Mouse (Mus musculus): ENCODE results near the gene Glg1.
"Not testable (repeated sequence)": the region's sequence is repeated elsewhere in the genome, so short reads cannot be mapped to it uniquely, and the experiment has no call there.

Gene Glg1

DNA sequence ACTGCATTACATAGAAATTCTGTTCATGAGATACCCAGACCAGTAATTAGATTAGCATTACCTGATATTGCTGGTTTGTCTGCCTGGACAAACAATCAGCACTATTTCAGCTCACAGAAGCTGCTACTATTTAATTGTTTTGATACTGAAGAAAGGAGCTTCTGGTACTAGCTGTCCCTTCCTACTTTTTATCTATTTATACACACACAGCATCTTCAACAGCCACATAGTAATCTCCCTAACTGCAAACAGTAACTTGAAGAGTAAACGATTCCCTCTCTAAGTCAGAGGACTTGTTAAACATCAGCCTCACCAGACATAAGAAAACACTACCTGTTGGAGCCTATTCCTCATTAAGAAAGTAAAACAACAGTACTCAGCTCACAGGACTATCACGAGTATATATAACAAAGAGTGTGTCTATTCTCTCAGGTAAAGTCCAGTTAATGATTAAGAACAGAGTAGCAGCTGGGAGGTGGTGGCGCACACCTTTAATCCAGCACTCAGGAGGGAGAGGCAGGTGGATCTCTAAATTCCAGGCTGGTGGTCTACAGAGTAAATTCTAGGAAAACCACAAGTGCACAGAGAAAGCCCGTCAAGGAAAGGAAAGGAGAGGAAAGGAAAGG, 6.4 kb downstream of the Glg1 start:
- in situ Hi-C loops (cut with MboI; ENCODE audit: low sequenced_read_pairs) = no loop called here

DNA sequence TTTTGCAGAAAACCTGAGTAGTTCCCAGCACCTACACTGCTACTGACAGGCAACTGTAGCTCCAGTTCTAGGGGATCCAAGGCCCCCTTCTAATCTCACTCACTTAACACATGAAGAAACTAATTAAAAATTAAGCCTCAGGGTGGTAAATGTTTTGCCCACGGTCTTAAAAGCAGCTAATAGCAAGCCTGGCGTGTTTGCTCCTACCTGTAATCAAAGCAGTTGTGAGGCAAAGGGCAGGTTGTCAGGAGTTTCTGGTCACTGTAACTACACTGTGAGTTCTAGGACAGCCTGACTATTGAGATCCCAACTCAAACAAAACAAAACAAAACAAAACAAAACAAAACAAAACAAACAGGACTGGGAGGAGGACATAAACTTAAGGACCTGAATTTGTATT, 8.9 kb downstream of the Glg1 start:
- in situ Hi-C loops (cut with MboI; ENCODE audit: low sequenced_read_pairs) = no loop called here

DNA sequence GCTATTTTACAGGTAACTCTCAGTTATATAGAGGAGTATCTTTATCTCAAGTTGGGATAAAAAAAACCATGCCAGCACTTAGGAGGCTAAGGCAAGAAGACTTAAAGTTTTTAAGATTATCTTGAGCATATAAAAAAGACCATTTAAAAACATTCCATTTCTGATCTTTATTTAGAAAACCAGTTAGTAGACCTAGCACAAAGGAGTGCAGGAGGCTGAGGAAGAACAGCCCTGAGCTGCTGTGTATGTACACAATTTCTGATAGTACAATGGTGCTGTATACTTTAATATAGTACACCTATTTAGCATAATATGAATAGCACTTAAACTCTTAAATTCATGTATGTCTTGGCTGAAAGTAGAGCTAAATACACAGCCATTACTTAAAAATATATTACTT, 10.9 kb downstream of the Glg1 start:
- in situ Hi-C loops (cut with MboI; ENCODE audit: low sequenced_read_pairs) = no loop called here

DNA sequence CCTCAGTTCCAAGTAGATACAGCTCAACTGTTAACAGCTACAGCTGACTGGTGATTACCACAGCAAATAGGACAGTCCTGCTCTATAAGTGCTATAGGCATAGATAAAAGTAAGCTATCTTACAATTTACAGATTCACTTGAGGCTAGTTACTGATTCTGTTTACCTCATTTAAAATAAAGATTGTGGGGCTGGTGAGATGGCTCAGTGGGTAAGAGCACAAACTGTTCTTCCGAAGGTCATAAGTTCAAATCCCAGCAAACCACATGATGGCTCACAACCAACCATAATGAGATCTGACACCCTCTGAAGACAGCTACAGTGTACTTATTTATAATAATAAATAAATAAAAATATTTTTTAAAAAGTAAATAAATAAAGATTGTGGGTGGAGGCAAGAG, 12.2 kb downstream of the Glg1 start:
- in situ Hi-C loops (cut with MboI; ENCODE audit: low sequenced_read_pairs) = not testable (repeated sequence)

DNA sequence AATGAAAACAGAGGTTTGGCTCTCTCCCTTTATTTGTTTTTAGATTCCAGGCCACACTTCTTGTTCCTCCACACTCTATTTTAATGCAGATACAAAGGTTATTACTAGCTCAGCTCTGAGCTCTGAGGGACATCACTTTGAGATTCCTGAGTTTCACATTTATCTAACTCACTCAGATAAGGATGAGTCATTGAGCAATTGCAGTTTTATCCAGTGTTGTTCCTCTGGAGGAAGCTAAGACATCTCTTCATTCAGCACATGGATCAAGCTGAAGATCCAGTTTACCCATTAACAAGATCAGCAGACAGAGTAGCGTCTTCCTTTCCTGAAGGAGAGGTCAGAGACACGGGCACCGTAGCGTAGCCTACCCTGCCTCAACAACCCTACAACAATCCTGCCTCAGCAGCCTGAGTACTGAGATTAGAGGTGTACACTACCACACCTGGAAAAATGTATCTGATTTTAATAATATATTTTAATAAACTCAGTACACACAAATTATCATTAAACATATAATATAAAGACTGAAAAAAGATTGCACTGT, 12.7 kb downstream of the Glg1 start:
- in situ Hi-C loops (cut with MboI; ENCODE audit: low sequenced_read_pairs) = no loop called here

DNA sequence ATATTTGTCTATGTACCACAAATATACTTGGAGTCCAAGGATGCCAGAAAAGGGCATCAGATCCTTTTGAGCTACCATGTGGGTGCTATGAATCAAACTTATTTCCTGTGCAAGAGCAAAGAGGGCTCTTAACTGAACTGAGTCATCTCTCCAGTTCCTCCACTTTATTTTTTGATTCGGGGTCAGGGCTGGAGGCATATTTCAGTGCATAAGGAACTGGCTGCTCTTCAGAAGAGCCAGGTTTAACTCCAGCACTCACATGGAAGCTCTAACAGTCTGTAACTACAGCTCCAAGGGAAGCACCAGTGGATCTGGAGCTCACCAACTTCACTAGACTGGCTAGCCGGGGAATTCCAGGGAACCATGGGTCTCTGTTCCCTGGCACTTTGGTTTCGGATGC, 21.7 kb downstream of the Glg1 start:
- in situ Hi-C loops (cut with MboI; ENCODE audit: low sequenced_read_pairs) = no loop called here

DNA sequence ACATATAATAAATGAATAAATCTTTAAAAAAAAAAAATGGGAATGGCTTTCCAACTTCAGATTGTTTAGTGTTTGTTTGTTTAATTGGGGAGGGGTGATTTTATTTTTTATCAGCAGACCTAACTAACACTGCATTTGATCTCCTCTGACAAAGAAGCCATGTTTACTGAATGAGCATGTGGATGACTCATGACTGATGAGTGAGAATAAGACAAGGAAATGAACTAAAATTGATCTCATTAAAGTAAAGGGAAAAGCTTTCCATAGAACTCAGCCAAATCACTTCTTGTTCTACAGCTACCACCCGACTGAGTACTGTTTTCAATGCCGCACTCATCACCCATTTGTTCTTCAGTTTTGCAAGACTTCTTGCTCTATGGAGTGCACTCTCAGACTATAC, 25.3 kb downstream of the Glg1 start:
- in situ Hi-C loops (cut with MboI; ENCODE audit: low sequenced_read_pairs) = no loop called here

DNA sequence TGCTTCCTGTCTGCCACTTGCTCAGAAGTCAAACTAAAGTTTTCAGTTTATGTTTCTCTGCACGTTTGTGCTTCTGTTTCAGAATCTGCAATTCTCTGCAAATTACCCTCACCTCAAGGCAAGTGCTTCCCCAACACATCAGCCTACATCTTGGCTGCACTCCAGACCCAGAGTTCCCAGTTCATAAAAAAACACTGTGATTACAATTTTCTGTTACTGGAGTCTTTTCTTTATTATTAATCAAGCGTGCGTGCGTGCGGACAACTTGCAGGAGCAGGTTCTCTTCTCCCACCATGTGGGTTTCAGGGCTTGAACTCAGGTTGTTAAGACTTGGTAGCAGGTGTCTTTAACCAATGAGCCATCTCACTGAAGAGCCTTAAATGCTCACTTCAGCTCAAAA, 34.9 kb downstream of the Glg1 start:
- in situ Hi-C loops (cut with MboI; ENCODE audit: low sequenced_read_pairs) = no loop called here

DNA sequence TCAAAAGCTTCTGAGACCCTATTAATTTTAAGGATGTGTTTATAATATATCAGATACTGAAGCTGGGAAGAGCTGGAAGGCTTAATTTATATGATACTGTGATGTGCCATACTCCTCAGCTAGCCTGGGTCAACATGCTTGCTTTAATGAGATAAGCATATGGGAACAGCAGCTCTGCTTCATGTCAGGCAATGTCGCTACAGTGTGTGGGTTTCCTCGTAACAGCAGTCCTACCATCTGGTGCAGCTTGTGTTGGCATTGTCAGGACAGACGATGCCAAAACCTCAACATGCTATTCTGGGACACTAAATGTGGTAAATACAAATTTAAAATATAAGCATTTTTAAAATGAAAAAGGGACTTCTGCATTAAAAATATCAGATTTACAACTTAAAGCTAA, 40.9 kb downstream of the Glg1 start:
- in situ Hi-C loops (cut with MboI; ENCODE audit: low sequenced_read_pairs) = no loop called here

DNA sequence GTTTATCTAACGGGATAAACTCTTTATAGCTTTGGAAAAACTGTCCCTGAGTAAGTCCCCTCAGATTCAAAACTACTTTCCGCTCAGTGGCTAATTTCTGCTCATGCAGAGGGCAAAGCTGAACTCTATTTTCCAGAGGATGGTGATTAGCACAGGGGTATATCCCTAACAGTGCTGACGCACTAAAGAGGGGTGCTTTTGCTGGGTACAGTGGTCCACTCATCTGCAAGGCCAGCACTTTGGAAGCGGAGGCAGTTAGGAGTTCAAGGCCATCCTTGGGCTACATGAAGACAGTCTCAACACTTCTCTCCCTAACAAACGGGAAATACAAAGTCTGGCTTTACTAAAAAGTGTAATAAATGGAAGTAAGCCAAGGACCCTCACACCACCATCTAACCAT, 45.6 kb downstream of the Glg1 start:
- in situ Hi-C loops (cut with MboI; ENCODE audit: low sequenced_read_pairs) = no loop called here

DNA sequence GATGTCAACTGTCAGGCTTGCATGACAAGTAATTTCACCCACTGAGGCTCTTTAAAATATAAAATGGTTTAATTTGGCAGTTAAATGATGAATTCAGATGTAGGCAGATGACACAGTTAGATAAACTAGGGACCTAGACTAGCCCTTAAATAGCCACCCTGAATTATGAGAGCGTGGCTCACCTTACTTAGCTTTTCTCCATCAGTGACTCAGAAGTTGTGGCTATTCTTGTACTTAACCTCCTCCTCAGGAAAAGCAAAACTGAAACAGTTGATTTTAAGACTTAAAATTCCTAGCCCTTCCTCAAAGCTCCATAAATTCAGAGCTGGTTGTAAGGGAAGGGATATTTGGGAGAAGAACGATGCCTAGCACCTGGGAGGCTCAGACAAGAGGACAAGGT, 47.8 kb downstream of the Glg1 start:
- in situ Hi-C loops (cut with MboI; ENCODE audit: low sequenced_read_pairs) = no loop called here

DNA sequence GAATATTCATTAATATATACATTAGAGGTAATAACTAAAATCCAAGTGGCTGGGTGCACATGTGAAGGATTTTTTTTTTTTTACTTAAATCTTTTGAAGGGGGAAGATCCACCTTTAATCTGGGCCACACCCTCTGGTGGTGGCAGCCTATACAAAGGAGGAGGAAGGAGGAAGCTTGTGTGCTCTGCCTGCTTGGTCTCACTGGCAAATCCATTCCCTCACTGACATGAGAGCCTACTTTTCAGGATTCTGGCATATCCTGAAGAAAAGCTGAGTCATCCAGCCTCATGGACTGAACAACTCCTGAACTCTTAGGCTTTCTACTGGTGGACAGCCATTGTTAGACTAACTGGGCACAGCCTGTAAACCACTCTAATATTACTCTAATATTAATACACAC, 49.1 kb downstream of the Glg1 start:
- in situ Hi-C loops (cut with MboI; ENCODE audit: low sequenced_read_pairs) = no loop called here

DNA sequence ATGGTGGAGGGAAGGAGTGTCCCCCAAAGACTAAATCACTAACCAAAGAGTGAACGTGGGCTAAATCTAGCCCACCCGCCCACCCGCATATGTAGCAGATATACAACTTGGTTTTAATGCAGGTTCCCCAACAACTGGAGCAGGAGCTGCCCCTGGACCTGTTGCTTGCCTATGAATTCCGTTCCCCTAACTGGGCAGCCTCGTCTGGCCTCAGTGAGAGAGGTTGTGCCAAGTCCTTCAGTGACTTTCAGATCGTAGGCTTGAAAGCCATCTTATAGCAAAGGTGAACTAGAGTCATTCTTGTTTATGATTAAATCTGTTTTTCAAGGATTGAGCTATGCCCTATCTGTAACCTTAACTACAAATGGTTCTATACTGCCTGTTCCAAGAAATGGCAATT, 52.7 kb downstream of the Glg1 start:
- in situ Hi-C loops (cut with MboI; ENCODE audit: low sequenced_read_pairs) = no loop called here

DNA sequence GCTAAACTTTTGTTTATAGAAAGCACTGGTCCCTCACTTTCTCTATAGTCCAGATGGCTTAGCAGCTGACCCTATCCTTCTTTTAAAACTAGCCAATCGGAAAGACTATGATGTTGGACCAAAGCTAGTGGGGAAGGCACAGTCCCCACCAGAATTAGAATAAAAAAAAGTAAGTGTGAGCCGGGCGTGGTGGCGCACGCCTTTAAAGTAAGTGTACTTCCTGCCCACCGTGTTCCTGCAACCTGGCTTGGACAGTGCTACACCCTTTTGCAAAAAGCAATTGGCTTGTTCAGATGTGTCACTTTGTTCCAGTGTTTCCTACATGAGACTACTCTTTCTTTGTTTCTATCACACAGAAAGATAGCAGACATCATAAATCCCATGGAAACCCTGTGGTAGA, 54.0 kb downstream of the Glg1 start:
- in situ Hi-C loops (cut with MboI; ENCODE audit: low sequenced_read_pairs) = no loop called here

DNA sequence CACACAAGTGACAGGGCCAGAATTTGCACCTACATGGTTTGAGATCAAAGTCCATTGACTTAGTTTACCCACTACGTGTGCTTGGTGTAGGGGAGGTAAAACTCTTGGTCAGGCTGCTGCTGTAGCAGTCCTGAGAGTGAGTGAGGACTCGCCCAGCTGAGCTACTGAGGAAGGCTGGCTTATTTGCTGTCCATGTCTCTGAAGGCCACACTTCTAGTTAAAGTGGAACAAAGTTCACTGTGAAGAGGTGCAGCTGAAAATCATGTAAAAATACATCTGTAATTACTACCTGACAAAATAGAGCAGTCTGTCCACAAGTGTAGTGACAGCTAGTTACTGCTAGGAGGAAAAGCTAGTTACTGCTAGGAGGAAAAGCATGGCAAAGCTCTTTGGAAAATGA, 55.7 kb downstream of the Glg1 start:
- in situ Hi-C loops (cut with MboI; ENCODE audit: low sequenced_read_pairs) = no loop called here

DNA sequence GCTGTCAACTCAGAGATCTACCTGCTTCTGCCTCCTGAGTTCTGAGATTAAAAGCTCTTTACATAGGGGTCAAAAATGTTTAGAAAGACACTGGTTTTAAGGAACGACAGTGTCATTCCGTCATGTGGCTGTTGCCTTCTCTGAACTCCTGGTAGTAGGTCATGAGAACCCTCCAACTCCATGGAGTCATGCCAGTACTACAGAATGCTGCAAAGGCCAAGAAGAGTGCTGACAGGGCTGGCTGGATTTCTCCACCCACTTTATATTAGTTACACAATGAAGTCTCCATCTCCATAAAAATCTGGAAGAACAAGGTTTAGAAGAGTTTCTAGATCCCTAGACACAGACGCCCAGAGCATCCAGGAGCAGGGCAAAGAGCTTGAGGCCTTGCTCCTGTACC, 61.0 kb downstream of the Glg1 start:
- in situ Hi-C loops (cut with MboI; ENCODE audit: low sequenced_read_pairs) = no loop called here

DNA sequence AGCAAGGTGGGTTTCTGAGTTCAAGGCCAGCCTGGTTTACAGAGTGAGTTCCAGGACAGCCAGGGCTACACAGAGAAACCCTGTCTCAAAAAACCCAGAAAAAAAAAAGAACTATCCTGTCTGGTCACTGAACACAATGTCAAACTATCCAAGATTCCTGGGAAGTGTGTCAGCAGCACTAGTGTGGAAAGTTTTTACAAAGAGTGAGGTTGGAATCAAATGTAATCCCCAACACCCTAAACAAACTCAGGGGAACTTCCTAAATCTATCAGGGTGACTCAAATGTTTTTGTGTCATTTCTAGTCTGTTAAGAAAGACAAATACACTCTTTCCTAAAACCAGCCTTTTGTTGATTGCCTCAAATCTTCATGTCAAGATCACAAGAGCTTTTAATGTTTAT, 62.8 kb downstream of the Glg1 start:
- in situ Hi-C loops (cut with MboI; ENCODE audit: low sequenced_read_pairs) = no loop called here

DNA sequence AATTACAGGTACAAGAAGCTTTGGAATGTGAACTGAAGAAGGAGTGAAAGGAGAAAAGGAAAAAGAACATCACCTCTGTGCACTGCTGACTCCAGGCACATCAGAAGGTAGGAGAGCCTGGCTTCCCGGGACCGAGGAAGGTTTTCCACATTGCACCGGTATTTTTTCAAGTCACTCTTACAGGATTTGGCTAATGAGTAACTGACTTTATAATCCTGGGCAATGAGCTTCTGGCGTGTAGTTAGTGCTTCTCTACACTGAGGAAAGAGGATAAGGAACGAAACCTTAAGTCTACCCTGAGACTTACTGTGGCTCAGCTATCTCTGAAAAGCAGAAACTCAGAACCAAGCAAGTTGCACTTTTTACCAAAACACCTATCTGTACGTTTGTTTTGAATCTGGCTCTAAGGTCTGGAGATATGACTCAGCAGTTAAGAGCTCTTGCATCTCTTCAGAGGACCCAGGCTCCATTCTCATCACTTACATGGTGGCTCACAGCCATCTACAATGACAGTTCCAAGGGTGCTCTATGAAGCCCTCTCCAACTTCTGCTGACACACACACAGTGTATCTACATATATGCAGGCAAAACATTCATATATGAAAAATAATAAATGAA, 70.3 kb downstream of the Glg1 start:
- in situ Hi-C loops (cut with MboI; ENCODE audit: low sequenced_read_pairs) = no loop called here

DNA sequence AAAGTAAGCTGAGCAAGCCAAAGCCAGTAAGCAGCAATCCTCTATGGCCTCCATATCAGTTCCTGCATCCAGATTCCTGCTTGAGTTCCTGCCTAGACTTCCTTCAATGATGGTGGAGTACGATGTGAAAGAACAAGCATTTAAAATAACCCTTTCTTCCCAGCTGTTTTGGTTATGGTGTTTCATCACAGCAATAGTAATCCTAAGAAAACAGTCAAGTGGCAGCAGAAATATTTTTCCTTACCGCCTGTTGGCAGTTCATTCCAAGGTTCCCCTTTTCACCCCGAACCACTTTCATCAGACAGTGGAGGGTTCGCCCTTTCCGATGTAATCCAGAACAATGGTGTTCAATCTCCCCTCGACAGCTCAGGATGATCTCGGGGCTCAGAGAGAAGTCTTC, 71.5 kb downstream of the Glg1 start:
- in situ Hi-C loops (cut with MboI; ENCODE audit: low sequenced_read_pairs) = no loop called here

DNA sequence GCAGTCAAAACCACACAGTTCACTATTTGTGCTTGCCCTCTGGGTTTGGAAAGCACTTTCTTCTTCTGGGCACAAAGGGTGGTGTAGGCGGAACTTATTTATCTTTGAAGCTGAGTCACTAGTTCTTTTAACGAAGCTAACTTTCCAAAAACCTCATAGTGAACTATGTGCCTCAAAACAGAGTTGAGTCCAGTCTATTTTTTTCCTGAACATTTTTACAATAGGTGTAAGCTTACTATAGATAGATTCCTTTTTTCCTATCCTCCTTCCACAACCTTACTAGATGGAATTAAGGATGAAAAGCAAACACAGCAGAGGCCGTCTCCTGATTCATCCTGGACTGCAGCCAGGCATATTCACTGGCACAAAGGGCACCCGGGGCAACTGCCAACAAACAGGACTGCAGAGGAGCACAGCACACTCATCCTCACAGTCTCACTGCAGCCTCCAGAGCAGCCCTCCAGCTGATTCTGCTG, 73.5 kb downstream of the Glg1 start:
- in situ Hi-C loops (cut with MboI; ENCODE audit: low sequenced_read_pairs) = no loop called here

DNA sequence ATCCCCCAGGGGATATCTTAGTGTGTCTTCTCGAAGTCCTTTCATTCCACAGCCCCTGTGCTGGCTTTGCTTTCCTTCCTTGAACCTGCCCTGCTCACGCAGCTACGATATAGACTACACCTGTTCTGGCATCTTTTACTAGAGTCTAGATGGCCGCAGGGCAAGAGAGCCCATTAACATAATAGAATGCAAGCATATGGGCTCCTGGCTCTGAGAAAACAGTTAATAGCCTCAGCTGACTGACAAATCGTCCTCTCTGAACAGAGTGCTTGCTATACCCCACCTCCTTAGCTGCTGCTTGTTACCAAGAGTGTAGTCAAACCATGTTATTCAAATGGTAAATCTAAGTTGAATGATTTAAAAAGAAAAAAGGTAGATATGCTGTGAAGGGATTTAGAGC, 87.4 kb downstream of the Glg1 start:
- in situ Hi-C loops (cut with MboI; ENCODE audit: low sequenced_read_pairs) = no loop called here

DNA sequence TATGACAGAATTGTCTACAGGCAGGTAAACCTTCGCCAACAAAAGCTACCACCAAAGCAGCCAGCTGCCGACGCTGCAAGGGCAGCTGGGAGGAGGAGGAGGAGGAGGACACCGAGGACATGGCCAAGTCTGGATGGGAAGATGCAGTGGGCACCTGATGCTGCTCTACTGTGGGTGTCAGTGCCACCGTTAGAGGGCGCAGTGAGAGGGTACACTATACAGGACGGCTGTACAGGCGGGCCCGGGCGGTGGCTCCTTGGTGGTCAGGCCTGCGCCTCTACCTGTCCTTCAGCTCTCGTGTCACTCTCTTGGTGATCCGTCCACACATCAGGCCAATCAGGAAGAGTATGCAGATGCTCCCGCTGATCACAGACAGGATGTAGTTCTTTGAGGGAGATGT, 101.4 kb downstream of the Glg1 start:
- in situ Hi-C loops (cut with MboI; ENCODE audit: low sequenced_read_pairs) = no loop called here

Measured in CH12F3 (cell line).